Mouse (Mus musculus) layer of hippocampus, adult 9-11 months (tissue): ENCODE results near the gene Mesp2.

Experiments used
- DNase-seq: peaks from one replicate; pipeline ENCODE4 v3.0.0; 2022

The Mesp2 gene

GRCm38 (mm10) chr7:79808561-79808960, 2.0 kb upstream of the Mesp2 start:
- no peak for DNase-seq

- DNase-seq: no peak
These were observed 2.9 kb downstream of the Mesp2 start for GRCm38 (mm10) chr7:79813409-79813808.

GRCm38 (mm10) chr7:79818321-79818720, 7.8 kb downstream of the Mesp2 start:
- no peak for DNase-seq

- DNase-seq: no peak
These were observed 9.0 kb downstream of the Mesp2 start for GRCm38 (mm10) chr7:79819515-79819914.

- no peak for DNase-seq
These were observed 9.5 kb downstream of the Mesp2 start for GRCm38 (mm10) chr7:79819996-79820395.

- no peak for DNase-seq
These were observed 11.7 kb downstream of the Mesp2 start for GRCm38 (mm10) chr7:79822092-79822695.

GRCm38 (mm10) chr7:79828341-79828740, 17.8 kb downstream of the Mesp2 start:
- DNase-seq: no peak

GRCm38 (mm10) chr7:79831145-79831544, 20.6 kb downstream of the Mesp2 start:
- no peak for DNase-seq

- DNase-seq: no peak
These were observed 21.1 kb downstream of the Mesp2 start for GRCm38 (mm10) chr7:79831585-79831984.

GRCm38 (mm10) chr7:79832980-79833379, 22.5 kb downstream of the Mesp2 start:
- no peak for DNase-seq

- no peak for DNase-seq
These were observed 24.7 kb downstream of the Mesp2 start for GRCm38 (mm10) chr7:79835196-79835595.

GRCm38 (mm10) chr7:79837247-79837646, 26.7 kb downstream of the Mesp2 start:
- DNase-seq: no peak

GRCm38 (mm10) chr7:79842163-79842562, 31.6 kb downstream of the Mesp2 start:
- no peak for DNase-seq

GRCm38 (mm10) chr7:79844090-79844802, 33.7 kb downstream of the Mesp2 start:
- DNase-seq: no peak

GRCm38 (mm10) chr7:79846342-79846741, 35.8 kb downstream of the Mesp2 start:
- DNase-seq: no peak

- no peak for DNase-seq
These were observed 37.2 kb downstream of the Mesp2 start for GRCm38 (mm10) chr7:79847456-79848451.

- no peak for DNase-seq
These were observed 45.8 kb downstream of the Mesp2 start for GRCm38 (mm10) chr7:79856305-79856704.

- DNase-seq: no peak
These were observed 47.8 kb downstream of the Mesp2 start for GRCm38 (mm10) chr7:79858202-79858934.

- no peak for DNase-seq
These were observed 48.6 kb downstream of the Mesp2 start for GRCm38 (mm10) chr7:79858956-79859630.

GRCm38 (mm10) chr7:79860811-79861210, 50.3 kb downstream of the Mesp2 start, which contains the start of gene Anpep:
Gene Anpep (minus strand): TSS chr7:79861059.
- no peak for DNase-seq

- no peak for DNase-seq
These were observed 51.3 kb downstream of the Mesp2 start for GRCm38 (mm10) chr7:79861794-79862193.
